Mouse (Mus musculus): ENCODE data around the gene Hnrnpk.
"Not testable (repeated sequence)": the region's sequence is repeated elsewhere in the genome, so short reads cannot be mapped to it uniquely, and the experiment has no call there.

Hnrnpk gene

DNA sequence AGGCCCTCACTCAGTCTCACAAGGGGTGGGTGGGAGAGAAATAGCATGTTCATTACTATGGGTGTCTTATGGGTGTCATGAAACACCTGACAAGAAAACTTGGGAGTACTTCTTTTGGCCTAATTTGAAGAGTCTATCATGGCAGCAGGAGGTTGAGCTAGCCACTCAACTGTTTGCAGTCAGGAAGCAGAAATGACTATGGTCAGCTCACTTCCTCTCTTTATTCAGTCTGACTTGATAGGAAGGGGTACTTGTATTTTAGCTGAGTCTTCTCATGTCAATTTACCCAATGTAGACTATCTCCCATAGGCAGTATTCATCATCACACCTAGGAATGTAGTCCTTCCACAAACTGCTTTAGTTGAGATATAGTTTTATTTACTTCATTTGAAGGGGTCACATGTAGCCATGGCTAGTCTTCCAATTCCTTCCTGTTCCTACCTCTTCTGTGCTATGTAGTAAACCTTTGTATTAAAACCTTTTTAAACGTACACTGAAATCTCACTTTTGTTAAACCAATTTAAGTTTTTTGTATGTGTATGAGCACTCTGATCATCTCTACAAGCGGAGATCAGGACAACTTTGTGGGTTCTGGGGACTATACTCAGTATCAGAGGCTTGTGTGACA lies 13.7 kb downstream of the Hnrnpk start:
- DNase-seq (ENCODE audit: low spot score in 2 of 2): no peak

DNA sequence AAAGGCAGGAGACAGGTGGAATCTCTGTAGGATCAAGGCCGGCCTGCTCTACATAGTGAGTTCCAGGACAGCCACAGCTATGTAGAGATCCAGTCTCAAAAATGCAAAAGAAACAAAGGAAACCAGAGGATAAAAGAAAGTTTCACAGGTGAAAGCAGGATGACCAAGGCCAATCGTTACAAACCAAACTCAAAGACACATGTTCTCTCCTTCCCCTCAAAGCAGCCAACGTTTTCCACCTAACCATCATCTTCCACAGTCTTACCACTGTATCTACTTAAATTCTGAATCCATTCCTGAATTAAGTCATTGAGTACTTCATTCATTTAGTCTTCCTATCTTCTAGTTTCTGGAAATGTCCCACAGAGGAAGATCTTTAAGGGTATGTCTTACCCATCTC lies 14.8 kb downstream of the Hnrnpk start:
- no peak for DNase-seq (ENCODE audit: low spot score in 2 of 2)

DNA sequence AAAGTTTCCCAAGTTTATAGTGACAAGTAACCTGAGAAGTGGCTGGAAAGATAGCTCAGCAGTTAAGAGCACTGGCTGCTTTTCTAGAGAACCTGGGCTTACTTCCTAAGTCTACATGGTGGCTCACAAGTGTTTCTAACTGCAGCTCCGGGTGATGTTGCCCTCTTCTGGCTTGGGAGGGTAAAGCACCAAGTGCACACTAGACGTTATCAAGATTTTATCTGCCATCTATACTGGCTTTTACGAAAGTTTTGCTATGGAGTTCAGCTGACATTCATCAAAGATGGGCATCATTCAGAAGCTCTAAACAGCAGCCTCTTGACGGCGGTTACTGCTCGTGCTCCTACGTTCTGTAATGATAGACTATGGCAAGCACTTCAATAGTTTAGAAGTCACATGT lies 15.2 kb downstream of the Hnrnpk start:
- peak; percentile 78 to 85 for DNase-seq (ENCODE audit: low spot score in 2 of 2)

DNA sequence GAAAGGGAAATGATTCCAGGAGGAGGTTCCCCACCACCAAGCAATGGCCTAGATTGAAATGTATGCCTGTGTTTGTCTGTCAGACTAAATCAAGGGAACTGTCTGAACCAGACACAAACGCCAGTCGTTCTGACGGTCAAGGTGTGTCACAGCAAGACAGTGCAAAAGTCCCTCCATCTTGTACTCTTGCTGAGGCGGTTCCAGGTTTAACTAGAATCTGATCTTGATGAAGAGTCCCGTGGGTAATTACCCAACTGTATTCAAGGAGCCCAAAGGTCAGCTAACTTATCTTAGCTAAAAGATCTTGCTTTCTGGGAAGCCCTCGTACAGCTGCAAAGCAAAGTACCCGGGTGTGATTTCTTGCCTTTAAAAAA lies 17.6 kb downstream of the Hnrnpk start:
- DNase-seq (ENCODE audit: low spot score in 2 of 2): no peak

DNA sequence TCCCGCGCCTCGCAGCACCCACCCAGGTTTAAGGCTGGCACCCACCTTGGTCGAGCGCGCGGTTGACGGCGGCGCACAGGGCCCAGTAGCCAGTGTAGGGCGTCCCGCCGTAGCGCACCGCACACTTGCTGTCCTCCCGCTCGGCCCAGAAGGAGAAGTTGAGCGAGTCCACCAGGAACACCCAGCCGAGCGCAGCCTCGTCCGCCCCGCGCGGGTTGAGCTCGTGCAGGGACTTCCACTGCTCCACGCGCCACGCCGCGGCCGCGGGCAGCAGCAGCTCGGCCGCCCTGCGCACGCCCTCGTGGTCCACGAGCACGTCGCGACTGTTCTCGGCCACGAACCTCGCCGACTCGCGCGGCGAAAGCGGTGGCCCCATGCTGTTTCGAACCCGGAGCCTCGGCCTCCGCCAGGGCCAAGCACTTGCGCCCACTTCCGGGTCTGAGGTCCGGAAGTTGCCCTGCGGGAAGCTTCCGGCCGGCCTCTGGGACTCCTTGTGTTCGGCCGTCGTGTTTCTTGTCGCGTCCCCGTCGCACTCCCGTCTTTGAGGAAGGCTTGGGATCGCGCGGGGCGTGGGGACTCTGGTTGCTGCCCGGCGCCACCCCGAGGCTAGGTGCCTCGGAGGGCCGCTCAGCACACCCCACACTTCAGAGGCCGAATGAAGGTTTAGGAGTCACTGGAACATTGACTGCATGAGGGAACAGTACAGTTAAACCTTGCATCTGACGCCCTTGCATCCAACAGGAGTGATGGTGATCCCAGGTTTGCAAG lies 18.2 kb downstream of the Hnrnpk start, which contains the start of gene 2210016F16Rik:
Gene 2210016F16Rik, minus strand, starts transcription at position 447 of the 768 bp plus-strand sequence.
- DNase-seq (ENCODE audit: low spot score in 2 of 2): peak; percentile 54 to 62

DNA sequence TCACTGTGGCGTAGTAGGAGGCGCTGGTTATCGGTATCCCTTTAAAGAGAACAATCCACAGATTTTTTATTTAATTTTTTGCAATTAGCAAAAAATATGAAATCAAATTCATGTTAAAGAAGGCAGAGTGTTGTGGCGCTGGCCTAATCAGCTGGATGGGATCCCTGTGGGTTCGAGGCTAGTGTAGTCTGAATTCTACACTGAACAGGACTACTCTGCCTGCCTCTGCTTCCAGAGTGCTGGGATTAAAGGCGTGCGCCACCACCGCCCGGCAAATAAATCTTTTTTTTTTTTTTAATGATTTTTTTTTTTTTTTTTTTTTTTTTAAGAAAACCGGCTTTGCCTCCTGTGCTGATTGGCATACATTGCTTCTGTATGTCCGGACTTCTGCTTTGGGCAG lies 18.8 kb downstream of the Hnrnpk start:
- no peak for DNase-seq (ENCODE audit: low spot score in 2 of 2)

DNA sequence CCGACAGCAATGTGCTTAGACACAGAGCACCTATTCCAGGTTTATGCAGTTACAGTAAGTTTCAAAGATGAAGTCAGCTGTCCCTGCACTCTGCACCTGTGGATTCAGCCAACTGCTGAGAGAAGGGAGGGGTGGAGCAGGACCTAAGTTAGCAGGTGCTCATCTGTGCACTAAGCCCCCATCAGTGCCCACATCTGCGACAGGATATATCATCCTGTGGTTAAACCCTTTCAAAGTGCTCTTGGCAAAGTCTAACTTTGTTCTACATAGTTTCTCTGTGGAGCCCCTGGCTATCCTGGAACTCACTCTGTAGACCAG lies 30.0 kb downstream of the Hnrnpk start:
- DNase-seq (ENCODE audit: low spot score in 2 of 2): no peak

DNA sequence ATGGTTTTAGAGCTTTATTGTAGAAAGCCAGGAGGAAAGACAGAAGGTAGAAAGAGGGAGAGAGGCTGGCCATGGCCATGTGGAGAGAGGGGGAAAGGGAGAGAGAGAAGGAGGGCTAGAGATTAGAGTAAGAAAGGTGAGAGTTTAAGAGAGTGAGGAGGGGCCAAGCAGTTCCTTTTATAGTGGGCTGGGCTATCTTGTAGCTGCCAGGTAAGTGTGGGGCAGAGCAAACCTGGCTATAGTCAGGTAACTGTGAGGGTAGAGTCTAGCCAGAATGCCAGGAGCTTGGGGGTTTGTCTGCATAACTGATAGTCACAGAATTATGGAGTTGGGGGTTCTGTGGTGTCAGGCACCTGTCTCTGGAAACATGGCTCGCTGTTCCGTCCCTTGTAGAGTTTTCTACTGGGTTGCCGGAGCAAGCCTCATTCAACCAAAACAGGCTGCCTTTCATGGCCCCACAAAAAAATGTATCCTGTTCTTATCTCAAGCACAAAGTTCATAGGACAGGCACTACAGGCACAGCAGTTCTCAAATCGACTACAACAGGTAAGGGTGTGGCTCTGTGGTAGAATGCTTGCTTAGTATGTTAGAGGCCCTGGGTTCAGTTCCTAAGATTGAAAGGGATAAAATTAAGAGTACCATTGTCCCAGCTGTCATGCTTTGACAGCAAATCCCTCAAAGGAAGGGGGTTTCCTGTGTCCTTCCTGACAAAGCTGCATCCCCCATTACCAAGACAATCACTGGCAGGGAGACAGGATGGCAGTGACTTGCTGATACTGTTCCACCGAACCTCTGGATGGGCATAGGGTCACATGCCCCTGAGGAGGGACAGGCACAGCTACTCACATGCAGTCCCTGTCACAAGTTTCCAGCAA lies 30.6 kb downstream of the Hnrnpk start:
- no peak for DNase-seq (ENCODE audit: low spot score in 2 of 2)

DNA sequence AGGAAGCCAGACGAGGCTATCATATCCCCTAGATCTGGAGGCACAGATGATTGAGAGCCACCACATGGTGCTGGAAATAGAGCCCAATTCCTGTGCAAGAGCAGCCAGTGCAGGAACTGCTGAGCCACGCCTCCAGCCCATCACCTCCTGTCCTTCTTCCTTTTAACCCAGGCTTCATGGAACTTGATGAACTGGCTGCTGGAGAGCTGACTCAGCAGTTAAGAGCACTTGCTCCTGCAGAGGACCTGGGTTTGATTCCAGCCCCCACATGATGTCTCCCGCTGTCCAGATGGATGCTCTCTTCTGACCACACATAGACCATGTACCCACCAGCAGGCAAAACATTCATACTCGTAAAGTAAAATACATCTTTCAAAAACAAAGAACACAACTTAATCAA lies 34.3 kb downstream of the Hnrnpk start:
- no peak for DNase-seq (ENCODE audit: low spot score in 2 of 2)

DNA sequence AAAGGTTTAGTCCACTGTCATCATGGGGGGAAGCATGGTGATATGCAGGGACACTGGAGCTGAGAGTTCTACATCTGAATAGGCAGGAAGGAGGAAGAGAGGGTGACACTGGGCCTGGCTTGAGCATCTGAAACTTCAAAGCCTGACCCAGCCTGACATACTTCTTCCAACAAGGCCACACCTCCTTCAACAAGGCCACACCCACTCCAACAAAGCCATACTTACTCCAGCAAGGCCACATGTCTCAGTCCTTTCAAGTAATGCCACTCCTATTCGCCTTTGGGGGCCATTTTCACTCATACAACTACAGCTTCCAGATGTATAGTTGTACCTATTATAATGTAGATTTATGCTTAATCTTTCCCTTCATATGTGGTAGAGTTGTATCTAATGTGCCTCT lies 35.5 kb downstream of the Hnrnpk start:
- no peak for DNase-seq (ENCODE audit: low spot score in 2 of 2)

DNA sequence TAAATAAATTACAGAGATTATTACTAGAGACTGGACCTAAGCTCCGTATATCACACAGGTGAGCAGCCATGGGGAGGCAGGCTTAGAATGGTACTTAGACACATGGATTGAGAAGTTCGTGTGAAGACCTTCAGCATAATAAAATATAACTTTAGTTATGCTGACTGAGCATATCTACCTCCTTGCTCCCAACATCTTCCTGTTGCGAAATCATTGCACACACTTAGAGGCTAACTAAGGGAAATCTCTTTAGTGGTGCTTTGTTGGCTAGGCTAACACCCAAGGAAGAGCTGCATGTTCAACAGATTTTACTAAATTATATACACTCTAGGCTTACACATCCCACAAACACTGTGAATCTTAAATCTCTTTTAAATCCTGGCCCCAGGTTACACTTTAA lies 36.8 kb downstream of the Hnrnpk start:
- no peak for DNase-seq (ENCODE audit: low spot score in 2 of 2)

DNA sequence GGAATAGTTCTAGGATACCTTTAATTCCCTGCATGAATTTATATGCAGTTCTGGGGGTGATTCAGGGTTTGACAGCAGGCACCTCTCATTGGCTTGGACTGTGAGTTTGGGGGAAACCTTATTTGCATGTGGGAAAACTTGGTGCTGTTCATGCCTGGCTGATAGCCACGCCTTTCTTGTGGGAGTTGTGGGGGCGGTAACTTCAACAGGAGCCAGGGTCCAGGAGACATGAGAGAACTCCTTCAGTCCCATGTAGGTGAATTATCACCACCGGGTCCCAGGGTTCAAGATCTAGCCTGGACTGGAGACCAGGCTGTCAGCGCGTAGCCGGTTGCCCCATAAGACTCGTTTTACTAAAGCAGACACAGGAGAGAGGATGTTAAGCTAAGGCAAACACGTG lies 38.0 kb downstream of the Hnrnpk start:
- not testable (repeated sequence) for DNase-seq (ENCODE audit: low spot score in 2 of 2)

DNA sequence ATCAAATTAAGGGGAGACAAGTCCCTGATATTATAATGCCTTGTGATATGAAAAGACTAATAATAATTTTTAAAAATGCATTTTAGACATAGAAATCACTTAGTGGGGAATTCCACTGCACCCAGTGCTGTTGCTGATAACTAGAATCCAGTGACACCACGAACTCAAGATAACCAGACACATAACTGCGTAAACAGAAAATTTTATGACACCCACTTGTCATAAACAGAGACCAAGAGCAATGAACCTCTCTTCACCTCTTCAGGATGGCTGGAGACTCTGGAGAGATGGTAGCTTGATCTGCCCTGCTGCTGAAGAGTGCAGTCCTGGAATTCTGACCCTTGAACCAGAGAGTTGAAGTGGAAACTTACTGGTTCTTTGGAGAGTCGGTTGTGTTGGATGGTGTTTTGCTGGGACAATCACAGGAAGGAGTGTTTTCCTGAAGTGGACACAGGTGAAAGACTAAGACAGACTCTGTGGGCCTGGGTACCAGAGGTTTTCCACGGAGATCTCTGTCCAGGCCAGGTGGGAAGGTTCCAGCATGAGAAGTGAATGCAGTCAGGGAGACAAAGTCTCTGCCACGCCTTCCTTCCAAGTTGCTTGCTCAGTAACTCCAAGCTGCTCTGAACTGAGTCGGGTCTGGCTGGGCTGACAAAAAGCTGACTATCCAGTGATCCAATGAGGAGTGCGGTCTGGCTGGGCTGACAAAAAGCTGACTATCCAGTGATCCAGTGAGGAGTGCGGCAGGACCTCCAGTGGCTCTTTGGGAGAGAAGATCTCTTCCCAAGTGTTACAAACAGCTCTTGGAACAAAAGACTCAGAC lies 38.6 kb downstream of the Hnrnpk start:
- no peak for DNase-seq (ENCODE audit: low spot score in 2 of 2)

DNA sequence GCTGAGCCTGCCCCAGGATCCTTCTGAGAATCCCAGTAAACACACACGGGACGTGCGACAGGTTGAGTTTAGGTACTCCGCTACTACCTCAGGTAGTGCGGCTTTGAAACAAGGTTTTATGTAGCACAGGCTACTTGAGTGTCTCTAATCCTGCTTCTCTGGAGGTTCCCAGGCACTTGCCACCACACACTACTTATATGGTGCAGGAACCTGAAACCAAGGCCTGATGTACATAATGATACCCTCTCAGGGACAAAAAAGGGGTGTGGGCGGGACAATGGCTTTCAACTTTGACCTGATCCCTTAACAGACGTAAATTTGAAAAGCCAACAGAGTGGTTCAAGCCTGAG lies 43.9 kb downstream of the Hnrnpk start:
- DNase-seq (ENCODE audit: low spot score in 2 of 2): no peak

DNA sequence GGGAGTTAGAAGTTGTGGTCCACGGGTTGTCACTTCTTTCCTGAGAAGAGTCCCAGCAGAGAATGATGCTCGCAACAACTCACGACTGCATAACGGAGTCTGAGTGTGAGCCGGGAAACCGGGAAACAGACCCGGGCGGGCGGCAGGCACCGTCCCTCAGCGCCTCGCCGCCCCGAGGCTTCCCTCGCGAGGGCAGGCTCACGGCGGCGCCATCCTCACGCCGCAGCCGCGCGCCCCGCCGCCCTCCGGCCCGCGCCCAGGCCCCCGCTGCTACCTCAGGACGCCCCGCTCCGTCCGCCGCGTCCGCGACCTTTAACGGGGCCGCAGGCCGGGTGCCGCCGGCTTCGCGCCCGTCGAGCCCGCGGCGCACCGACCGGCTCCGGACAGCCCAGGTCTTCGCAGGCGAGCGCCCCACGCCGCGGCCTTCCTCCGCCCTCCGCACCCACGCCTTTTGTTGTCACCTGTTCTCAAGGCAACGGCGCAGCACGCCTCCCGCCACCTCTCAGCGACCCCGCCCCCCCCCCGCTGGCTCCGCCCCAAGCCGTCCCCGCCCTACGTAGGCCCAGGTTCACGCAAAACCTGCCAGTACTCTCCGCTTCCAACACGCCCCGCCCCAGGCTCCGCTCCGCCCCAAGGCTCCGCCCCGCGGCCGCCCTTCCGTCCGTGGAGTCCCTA lies 44.4 kb downstream of the Hnrnpk start, which contains the start of gene Kif27:
Gene Kif27, minus strand, starts transcription at position 494 of the 675 bp plus-strand sequence.
- DNase-seq (ENCODE audit: low spot score in 2 of 2): peak; percentile 60 to 73

DNA sequence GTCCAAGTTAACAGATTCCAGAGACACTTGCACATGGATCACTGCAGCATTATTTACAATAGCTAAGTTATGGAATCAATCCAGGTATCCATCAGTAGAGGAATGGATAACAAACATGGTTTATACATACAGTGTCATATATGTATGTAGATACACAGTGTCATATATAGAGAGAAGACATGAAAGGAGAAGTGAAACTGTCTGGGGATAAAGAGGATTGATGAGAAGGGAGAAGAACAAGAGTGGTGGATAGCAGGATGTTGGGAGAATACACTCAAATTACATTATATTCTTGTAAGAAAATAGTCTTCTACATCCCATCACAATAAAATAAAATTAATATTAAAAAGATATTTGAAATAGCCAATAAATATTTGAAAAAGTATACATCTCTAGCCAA lies 50.1 kb downstream of the Hnrnpk start:
- no peak for DNase-seq (ENCODE audit: low spot score in 2 of 2)

DNA sequence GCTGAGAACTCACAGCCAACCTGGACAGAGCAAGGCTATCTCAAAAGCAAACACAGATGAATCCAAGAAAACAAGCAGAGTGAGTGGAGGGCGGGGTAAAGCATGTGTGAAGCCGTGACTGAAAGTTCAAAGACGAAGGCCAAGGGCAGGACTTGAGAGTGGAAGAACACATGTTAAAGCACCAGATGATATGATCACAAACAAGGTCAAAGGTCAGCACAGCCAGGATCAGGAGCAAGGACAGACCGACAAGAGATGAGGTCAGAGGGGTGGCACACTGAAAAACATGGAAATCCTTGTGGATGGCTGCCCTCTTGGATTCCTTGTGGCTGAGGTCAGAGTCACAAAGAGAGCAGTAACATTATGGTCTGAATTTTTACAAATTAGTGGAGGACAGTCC lies 52.5 kb downstream of the Hnrnpk start:
- no peak for DNase-seq (ENCODE audit: low spot score in 2 of 2)

DNA sequence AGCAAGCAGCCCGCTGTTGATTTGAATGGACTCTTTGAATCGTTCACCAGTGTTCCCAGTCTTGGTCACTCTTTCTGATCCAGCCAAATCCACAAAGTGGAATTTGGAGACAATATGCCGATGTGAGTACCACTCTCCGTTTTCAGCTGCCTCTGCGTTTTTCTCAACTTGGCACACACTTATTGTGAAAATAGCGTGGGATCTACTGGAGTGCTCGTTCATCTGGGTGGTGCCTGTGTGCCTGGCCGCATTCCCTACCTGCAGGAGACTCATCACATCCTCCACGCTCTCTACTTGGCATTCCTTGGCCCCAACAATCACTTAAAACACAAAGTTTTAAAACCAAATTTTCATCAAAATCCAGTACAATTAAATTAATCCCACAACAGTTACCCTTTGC lies 58.6 kb downstream of the Hnrnpk start:
- peak; percentile 25 to 29 for DNase-seq (ENCODE audit: low spot score in 2 of 2)

All from right cerebral cortex, postnatal 10 days (tissue).